Mouse (Mus musculus): ENCODE measurements around the gene Zbtb17. TPM values are rescaled to one million over a fixed set of nuclear protein-coding genes. Genes with fewer than 3 reads are reported as not detected.

Zbtb17 gene
- polyA plus RNA-seq, 1 experiment, result 17.1 TPM

- Histone ChIP-seq H3K27me3 (ENCODE audit: control insufficient read depth, insufficient read depth, low read length, poor library complexity, severe bottlenecking) (no peaks in the 10 kb centered on the region), H3K9ac (ENCODE audit: low read depth, poor library complexity, severe bottlenecking) (no peak overlapping the region), H3K4me3 (ENCODE audit: low read depth, low read length) (no peak overlapping the region), H3K4me1 (ENCODE audit: control insufficient read depth, insufficient read depth, low read length) (no peaks in the 10 kb centered on the region), H3K27ac (ENCODE audit: insufficient read depth, low read length) (no peak overlapping the region), H3K9me3 (replicated peaks; ENCODE audit: control insufficient read depth, insufficient read depth, low read length, poor library complexity, severe bottlenecking) (no peaks in the 10 kb centered on the region), H3K36me3 (ENCODE audit: control insufficient read depth, insufficient read depth, low read length, poor library complexity, severe bottlenecking) (peaks cover 13% of the 10 kb centered on the region; the same call in 1 of the 2 replicates)
- TF ChIP-seq POLR2A (IDR thresholded peaks at IDR 0.05; ENCODE audit: insufficient read depth, low read length) (no peak), CTCF (IDR thresholded peaks at IDR 0.05; ENCODE audit: low read depth, low read length) (no peak), EP300 (IDR thresholded peaks at IDR 0.05; ENCODE audit: insufficient read depth, low read depth, low read length) (no peak)
Measured at GRCm38 (mm10) chr4:141484071-141484470, 39.6 kb downstream of the Zbtb17 start.

GRCm38 (mm10) chr4:141487581-141487980 lies 43.1 kb downstream of the Zbtb17 start:
- no peak for TF ChIP-seq EP300 (IDR thresholded peaks at IDR 0.05; ENCODE audit: insufficient read depth, low read depth, low read length)
- TF ChIP-seq POLR2A (IDR thresholded peaks at IDR 0.05; ENCODE audit: insufficient read depth, low read length), result no peak
- TF ChIP-seq CTCF (IDR thresholded peaks at IDR 0.05; ENCODE audit: low read depth, low read length), result no peak

GRCm38 (mm10) chr4:141488670-141489069 lies 44.2 kb downstream of the Zbtb17 start:
- Histone ChIP-seq H3K9ac (ENCODE audit: low read depth, poor library complexity, severe bottlenecking) (no peak overlapping the region), H3K4me1 (ENCODE audit: control insufficient read depth, insufficient read depth, low read length) (no peaks in the 10 kb centered on the region), H3K4me3 (ENCODE audit: low read depth, low read length) (no peak overlapping the region), H3K27me3 (ENCODE audit: control insufficient read depth, insufficient read depth, low read length, poor library complexity, severe bottlenecking) (no peaks in the 10 kb centered on the region), H3K36me3 (ENCODE audit: control insufficient read depth, insufficient read depth, low read length, poor library complexity, severe bottlenecking) (peaks cover 28% of the 10 kb centered on the region), H3K27ac (ENCODE audit: insufficient read depth, low read length) (no peak overlapping the region), H3K9me3 (replicated peaks; ENCODE audit: control insufficient read depth, insufficient read depth, low read length, poor library complexity, severe bottlenecking) (no peaks in the 10 kb centered on the region)
- TF ChIP-seq CTCF (IDR thresholded peaks at IDR 0.05; ENCODE audit: low read depth, low read length), result peak; percentile 68
- TF ChIP-seq POLR2A (IDR thresholded peaks at IDR 0.05; ENCODE audit: insufficient read depth, low read length), result no peak
- no peak for TF ChIP-seq EP300 (IDR thresholded peaks at IDR 0.05; ENCODE audit: insufficient read depth, low read depth, low read length)

More at GRCm38 (mm10) chr4:141487581-141487980, 43.1 kb downstream of the Zbtb17 start:
- no peak overlapping the region for H3K27ac ChIP-seq (ENCODE audit: insufficient read depth, low read length)
- H3K4me3 ChIP-seq (ENCODE audit: low read depth, low read length), result no peak overlapping the region
- no peaks in the 10 kb centered on the region for H3K4me1 ChIP-seq (ENCODE audit: control insufficient read depth, insufficient read depth, low read length)
- no peaks in the 10 kb centered on the region for H3K27me3 ChIP-seq (ENCODE audit: control insufficient read depth, insufficient read depth, low read length, poor library complexity, severe bottlenecking)
- H3K36me3 ChIP-seq (ENCODE audit: control insufficient read depth, insufficient read depth, low read length, poor library complexity, severe bottlenecking), result peaks cover 25% of the 10 kb centered on the region
- H3K9me3 ChIP-seq (replicated peaks; ENCODE audit: control insufficient read depth, insufficient read depth, low read length, poor library complexity, severe bottlenecking), result no peaks in the 10 kb centered on the region
- H3K9ac ChIP-seq (ENCODE audit: low read depth, poor library complexity, severe bottlenecking), result no peak overlapping the region

- Histone ChIP-seq H3K4me3 (ENCODE audit: low read depth, low read length) (no peak overlapping the region), H3K36me3 (ENCODE audit: control insufficient read depth, insufficient read depth, low read length, poor library complexity, severe bottlenecking) (no peaks in the 10 kb centered on the region), H3K27ac (ENCODE audit: insufficient read depth, low read length) (no peak overlapping the region), H3K9ac (ENCODE audit: low read depth, poor library complexity, severe bottlenecking) (no peak overlapping the region), H3K4me1 (ENCODE audit: control insufficient read depth, insufficient read depth, low read length) (no peaks in the 10 kb centered on the region), H3K27me3 (ENCODE audit: control insufficient read depth, insufficient read depth, low read length, poor library complexity, severe bottlenecking) (no peaks in the 10 kb centered on the region), H3K9me3 (replicated peaks; ENCODE audit: control insufficient read depth, insufficient read depth, low read length, poor library complexity, severe bottlenecking) (no peaks in the 10 kb centered on the region)
- TF ChIP-seq EP300 (IDR thresholded peaks at IDR 0.05; ENCODE audit: insufficient read depth, low read depth, low read length) (no peak), CTCF (IDR thresholded peaks at IDR 0.05; ENCODE audit: low read depth, low read length) (no peak), POLR2A (IDR thresholded peaks at IDR 0.05; ENCODE audit: insufficient read depth, low read length) (no peak)
Measured at GRCm38 (mm10) chr4:141500637-141501036, 56.2 kb downstream of the Zbtb17 start.

- Histone ChIP-seq H3K9ac (ENCODE audit: low read depth, poor library complexity, severe bottlenecking) (no peak overlapping the region), H3K4me1 (ENCODE audit: control insufficient read depth, insufficient read depth, low read length) (no peaks in the 10 kb centered on the region), H3K4me3 (ENCODE audit: low read depth, low read length) (no peak overlapping the region), H3K36me3 (ENCODE audit: control insufficient read depth, insufficient read depth, low read length, poor library complexity, severe bottlenecking) (no peaks in the 10 kb centered on the region), H3K27ac (ENCODE audit: insufficient read depth, low read length) (no peak overlapping the region), H3K9me3 (replicated peaks; ENCODE audit: control insufficient read depth, insufficient read depth, low read length, poor library complexity, severe bottlenecking) (no peaks in the 10 kb centered on the region), H3K27me3 (ENCODE audit: control insufficient read depth, insufficient read depth, low read length, poor library complexity, severe bottlenecking) (no peaks in the 10 kb centered on the region)
- TF ChIP-seq EP300 (IDR thresholded peaks at IDR 0.05; ENCODE audit: insufficient read depth, low read depth, low read length) (no peak), CTCF (IDR thresholded peaks at IDR 0.05; ENCODE audit: low read depth, low read length) (no peak), POLR2A (IDR thresholded peaks at IDR 0.05; ENCODE audit: insufficient read depth, low read length) (no peak)
Measured at GRCm38 (mm10) chr4:141501058-141501457, 56.6 kb downstream of the Zbtb17 start.

GRCm38 (mm10) chr4:141502723-141503122 lies 58.3 kb downstream of the Zbtb17 start:
- TF ChIP-seq EP300 (IDR thresholded peaks at IDR 0.05; ENCODE audit: insufficient read depth, low read depth, low read length), result no peak
- TF ChIP-seq POLR2A (IDR thresholded peaks at IDR 0.05; ENCODE audit: insufficient read depth, low read length), result no peak
- no peak for TF ChIP-seq CTCF (IDR thresholded peaks at IDR 0.05; ENCODE audit: low read depth, low read length)
- H3K27ac ChIP-seq (ENCODE audit: insufficient read depth, low read length), result no peak overlapping the region

More at GRCm38 (mm10) chr4:141502723-141503122, 58.3 kb downstream of the Zbtb17 start:
- peaks cover 1% of the 10 kb centered on the region for H3K4me1 ChIP-seq (ENCODE audit: control insufficient read depth, insufficient read depth, low read length)
- H3K36me3 ChIP-seq (ENCODE audit: control insufficient read depth, insufficient read depth, low read length, poor library complexity, severe bottlenecking), result no peaks in the 10 kb centered on the region
- no peaks in the 10 kb centered on the region for H3K9me3 ChIP-seq (replicated peaks; ENCODE audit: control insufficient read depth, insufficient read depth, low read length, poor library complexity, severe bottlenecking)
- H3K4me3 ChIP-seq (ENCODE audit: low read depth, low read length), result no peak overlapping the region
- no peaks in the 10 kb centered on the region for H3K27me3 ChIP-seq (ENCODE audit: control insufficient read depth, insufficient read depth, low read length, poor library complexity, severe bottlenecking)
- no peak overlapping the region for H3K9ac ChIP-seq (ENCODE audit: low read depth, poor library complexity, severe bottlenecking)

All from ES-Bruce4 (cell line).